Mouse (Mus musculus) A20 (cell line): ENCODE measurements around the gene Astn2.
"Not testable (repeated sequence)": the region's sequence is repeated elsewhere in the genome, so short reads cannot be mapped to it uniquely, and the experiment has no call there.

Experiments used
- DNase-seq: peaks from one replicate; pipeline ENCODE4 v3.0.0-alpha.2; 2011; ENCODE audit warnings: low read depth, low spot score

Gene Astn2

GRCm38 (mm10) chr4:65761658-65762057 is 642.8 kb downstream of the Astn2 start:
- DNase-seq: no peak

DNA sequence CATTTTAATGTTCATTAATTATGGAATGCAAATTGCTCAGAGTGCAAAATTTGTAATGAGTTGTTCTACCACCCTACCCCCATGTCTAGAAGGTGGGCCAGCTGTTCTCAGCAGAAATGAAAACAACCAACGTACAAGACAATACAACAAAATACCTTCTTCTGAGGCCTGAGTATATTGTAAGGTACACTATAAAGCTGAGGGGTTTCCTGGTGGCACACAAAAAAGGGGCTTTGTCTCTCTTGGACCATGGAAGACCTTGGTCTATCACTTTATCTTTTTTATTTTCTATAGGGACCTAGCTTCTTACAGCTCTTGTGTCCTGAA is 645.6 kb downstream of the Astn2 start:
- DNase-seq: no peak

- DNase-seq: no peak
These were observed 646.1 kb downstream of the Astn2 start for GRCm38 (mm10) chr4:65758174-65758874.

GRCm38 (mm10) chr4:65752941-65753340 is 651.5 kb downstream of the Astn2 start:
- no peak for DNase-seq

DNA sequence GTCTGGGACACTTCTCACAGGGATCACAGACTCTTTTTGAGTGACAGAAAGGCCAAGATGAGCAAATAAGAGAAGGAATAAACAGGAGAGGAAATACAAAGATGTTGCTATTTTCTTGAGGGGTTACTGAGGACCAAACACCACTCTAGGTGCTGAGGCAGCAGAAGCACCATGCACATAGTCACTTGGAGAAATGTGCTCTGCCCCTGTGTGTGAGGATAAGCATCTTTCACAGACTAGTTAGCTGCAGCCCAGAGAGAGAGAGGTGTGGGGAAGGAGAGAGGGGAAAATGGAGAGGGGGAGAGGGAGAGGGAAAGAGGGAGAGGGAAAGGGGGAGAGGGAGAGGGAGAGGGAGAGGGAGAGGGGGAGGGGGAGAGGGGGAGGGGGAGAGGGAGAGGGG is 659.6 kb downstream of the Astn2 start:
- DNase-seq: no peak

GRCm38 (mm10) chr4:65744088-65744610 is 660.3 kb downstream of the Astn2 start:
- no peak for DNase-seq

- no peak for DNase-seq
These were observed 661.2 kb downstream of the Astn2 start for GRCm38 (mm10) chr4:65743160-65743691.

DNA sequence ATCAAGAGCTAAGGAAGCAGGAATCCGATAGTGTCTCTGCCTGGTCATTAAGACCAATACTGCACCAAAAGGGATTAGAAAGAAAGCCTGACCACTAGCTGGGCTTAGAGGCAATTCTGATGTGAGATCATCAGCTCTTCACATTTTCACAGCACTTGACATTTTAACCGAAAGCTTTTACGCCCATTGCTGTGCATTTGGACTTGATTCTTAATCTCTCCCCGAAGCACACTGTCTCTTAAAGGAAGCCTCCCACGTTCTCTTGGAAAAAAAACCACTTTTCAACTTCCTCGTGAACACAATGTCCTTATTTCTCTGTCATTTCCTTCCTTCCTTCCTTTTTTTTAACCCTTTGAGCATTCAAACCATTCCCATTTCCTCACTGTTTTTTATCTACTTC is 680.0 kb downstream of the Astn2 start:
- no peak for DNase-seq

DNA sequence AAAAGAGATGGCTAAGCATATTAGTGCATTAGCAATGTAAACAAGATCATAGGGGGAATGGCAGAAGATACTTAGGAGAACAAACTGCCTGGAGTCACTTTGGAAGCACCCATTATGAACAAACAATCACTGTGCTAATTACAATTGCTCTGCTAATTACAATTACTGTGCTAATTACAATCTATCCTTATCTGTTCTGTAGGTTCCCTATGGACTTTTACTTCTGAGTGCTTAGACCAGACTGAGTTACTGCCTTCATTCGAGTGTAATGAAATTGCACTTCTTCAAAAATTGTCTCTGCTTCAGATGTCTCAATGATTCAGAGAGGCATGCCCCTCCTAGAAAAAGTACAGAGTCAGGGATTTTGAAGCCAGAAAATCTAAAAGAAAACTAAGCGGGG is 684.8 kb downstream of the Astn2 start:
- DNase-seq: no peak

- DNase-seq: no peak
These were observed 686.5 kb downstream of the Astn2 start for GRCm38 (mm10) chr4:65717899-65718298.

DNA sequence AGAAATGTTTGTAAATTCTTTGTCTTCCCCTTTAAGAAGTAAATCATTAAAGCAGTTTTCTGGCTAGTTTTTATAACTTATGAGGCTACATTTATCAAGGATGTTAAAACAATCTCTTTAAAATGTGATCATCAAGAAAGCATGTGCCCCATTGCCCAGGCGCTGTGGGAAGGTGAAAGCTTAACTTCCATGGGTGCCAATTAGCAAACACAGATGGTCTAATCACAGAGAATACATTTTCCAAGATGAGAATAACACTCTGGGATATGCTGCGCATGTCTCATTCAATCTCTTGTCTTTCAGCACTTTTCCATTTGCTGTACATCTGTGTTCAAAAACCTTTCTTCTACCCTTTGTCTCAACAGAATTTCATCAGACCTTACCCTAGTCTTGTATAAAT is 688.3 kb downstream of the Astn2 start:
- DNase-seq: no peak

GRCm38 (mm10) chr4:65711678-65712077 is 692.7 kb downstream of the Astn2 start:
- no peak for DNase-seq

GRCm38 (mm10) chr4:65710623-65711022 is 693.8 kb downstream of the Astn2 start:
- DNase-seq: peak; percentile 1

- no peak for DNase-seq
These were observed 702.6 kb downstream of the Astn2 start for GRCm38 (mm10) chr4:65701848-65702247.

DNA sequence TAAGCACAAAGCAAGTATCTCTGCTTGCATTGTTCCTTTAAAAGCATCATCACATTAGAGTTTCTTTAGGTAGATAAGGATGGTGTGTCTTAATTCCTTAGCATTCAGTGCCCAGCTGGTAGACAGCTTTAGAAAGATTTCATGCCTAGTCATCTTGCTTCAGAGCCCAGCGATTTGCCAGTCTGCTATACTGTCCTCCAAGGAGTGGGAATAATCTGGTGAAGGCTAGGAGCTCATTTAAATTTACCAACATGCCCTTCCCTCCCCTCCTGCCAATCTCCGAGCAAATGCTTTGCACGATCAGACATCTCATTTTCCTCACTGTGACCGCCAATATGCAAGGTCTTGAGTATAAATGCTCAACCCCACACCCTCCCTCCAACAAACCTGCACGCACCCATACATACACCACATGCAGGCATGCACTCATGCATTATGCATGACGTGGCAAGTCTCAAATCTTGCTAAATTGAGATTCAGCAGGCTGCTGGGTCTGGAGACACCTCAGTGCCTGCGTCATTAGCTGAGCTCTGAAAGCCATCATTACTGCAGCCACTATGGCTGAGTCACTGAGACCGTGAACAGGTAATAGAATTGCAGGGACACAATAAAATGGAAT is 704.6 kb downstream of the Astn2 start:
- no peak for DNase-seq

GRCm38 (mm10) chr4:65695241-65695640 is 709.2 kb downstream of the Astn2 start:
- no peak for DNase-seq

GRCm38 (mm10) chr4:65694011-65694410 is 710.4 kb downstream of the Astn2 start:
- DNase-seq: no peak

- DNase-seq: no peak
These were observed 717.2 kb downstream of the Astn2 start for GRCm38 (mm10) chr4:65687006-65687723.

GRCm38 (mm10) chr4:65686258-65687005 is 718.0 kb downstream of the Astn2 start:
- DNase-seq: no peak

DNA sequence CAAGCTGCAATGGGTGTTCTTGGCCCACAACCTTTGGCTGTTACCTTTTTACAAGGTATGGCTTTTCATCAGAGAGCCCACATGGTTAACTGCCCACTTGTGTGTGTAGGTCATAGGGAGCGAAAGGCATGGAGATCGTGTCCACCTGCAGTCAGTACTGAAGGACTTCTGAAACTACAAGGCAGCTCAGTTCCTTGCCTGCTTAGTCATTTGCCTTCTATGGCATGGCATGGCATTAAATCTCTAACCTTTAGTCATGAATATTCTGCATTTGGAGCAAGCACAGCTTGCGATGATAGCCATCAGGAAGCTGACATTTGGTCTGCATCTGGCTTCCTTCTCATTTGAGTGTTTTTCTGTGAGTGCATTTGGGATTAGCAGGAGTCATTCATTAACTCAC is 720.0 kb downstream of the Astn2 start:
- no peak for DNase-seq

DNA sequence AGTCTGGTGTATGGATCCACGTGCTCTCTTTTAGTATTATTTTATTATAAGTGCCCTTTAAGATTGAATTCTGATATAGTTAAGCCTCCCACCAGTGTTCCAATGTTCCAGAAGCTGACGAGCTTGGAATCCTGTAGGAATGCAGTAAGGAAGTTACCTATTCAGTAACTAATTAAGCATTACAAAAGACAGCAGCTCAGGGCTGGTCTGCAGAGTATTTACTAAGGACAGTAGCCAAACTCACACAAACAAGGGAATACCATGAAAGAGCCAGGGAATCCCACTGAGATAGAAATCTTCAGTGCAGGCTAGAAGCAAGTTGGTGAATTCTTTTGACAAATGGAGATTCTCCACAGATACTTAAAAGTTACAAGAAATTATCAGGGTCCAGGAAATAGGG is 724.6 kb downstream of the Astn2 start:
- not testable (repeated sequence) for DNase-seq

- DNase-seq: no peak
These were observed 725.5 kb downstream of the Astn2 start for GRCm38 (mm10) chr4:65678929-65679328.
